ENCODE assay signal across 11 mouse cellular contexts in genomic region chr4:109136475-109137125, GRCm38 (mm10).
DNase-seq lines count a peak whose midpoint lies in the region; ATAC-seq and TF ChIP-seq lines count a peak whose summit lies in the region.
"Had no signal": no experiment of that assay in that cellular context is flagged by ENCODE, and none has a peak within 500 bp of the region (broad histone marks: within the 10 kb centered on the region; RNA-seq: fewer than 3 reads in every experiment).

No protein-coding gene starts in this region.

- H3K9ac ChIP-seq in liver, postnatal 0 days (replicated peaks), result no peak overlapping the region
- H3K9ac ChIP-seq in intestine, postnatal 0 days (ENCODE audit: low read depth, low read length), result no peak overlapping the region
- H3K9ac ChIP-seq: limb, embryonic 12.5 days had no signal

- H3K27me3 ChIP-seq in liver, postnatal 0 days (ENCODE audit: insufficient read depth, low read length), result no peaks in the 10 kb centered on the region
- H3K27me3 ChIP-seq in intestine, postnatal 0 days (replicated peaks; ENCODE audit: control insufficient read depth, insufficient read depth, low read length), result no peaks in the 10 kb centered on the region
- H3K27me3 ChIP-seq: limb, embryonic 12.5 days had no signal

- peak overlapping the region; percentile 56; the same call in 1 of the 2 replicates for H3K27ac ChIP-seq in liver, postnatal 0 days (ENCODE audit: low read depth)
- no peak overlapping the region for H3K27ac ChIP-seq in intestine, postnatal 0 days (ENCODE audit: low read depth, low read length)
- H3K27ac ChIP-seq: limb, embryonic 12.5 days had no signal

- H3K4me3 ChIP-seq in liver, postnatal 0 days (ENCODE audit: low read depth, low read length), result no peak overlapping the region
- no peak overlapping the region for H3K4me3 ChIP-seq in intestine, postnatal 0 days (ENCODE audit: low read depth, low read length)
- H3K4me3 ChIP-seq: limb, embryonic 12.5 days had no signal

- DNase-seq in 416B (ENCODE audit: low read depth), result peak; percentile 93
- DNase-seq in CD4-positive, CD25-positive, alpha-beta regulatory T cell, adult 2 months (ENCODE audit: low read depth, low spot score), result peak; percentile 63
- DNase-seq in liver, postnatal 0 days, result peak; percentile 53
- peak; percentile 65 to 74 for DNase-seq in spleen, postnatal 36 days (ENCODE audit: low spot score in 2 of 2)
- DNase-seq in layer of hippocampus, postnatal 36 days, result no peak
- DNase-seq in cerebellum, adult 9-10 months, result no peak
- DNase-seq: gastrocnemius, postnatal 10 days; midbrain, embryonic 14.5 days had no signal

- 0 out of 2 replicates have a peak, but pooled peaks cover 2% of the 10 kb centered on the region for H3K36me3 ChIP-seq in liver, postnatal 0 days (replicated peaks; ENCODE audit: insufficient read depth, low read length)
- H3K36me3 ChIP-seq in intestine, postnatal 0 days (ENCODE audit: control insufficient read depth, insufficient read depth), result no peaks in the 10 kb centered on the region

- H3K4me2 ChIP-seq in liver, postnatal 0 days (ENCODE audit: low read depth, low read length), result peak overlapping the region; percentile 6; the same call in 1 of the 2 replicates
- H3K4me2 ChIP-seq in intestine, postnatal 0 days (replicated peaks; ENCODE audit: low read depth), result no peak overlapping the region
- H3K4me2 ChIP-seq: limb, embryonic 12.5 days had no signal

- TF ChIP-seq EP300 in liver, postnatal 0 days (IDR thresholded peaks at IDR 0.05; ENCODE audit: low read depth), result no peak

- TF ChIP-seq CTCF in liver, postnatal 0 days (IDR thresholded peaks at IDR 0.05; ENCODE audit: low read depth), result no peak
- no peak for TF ChIP-seq CTCF in intestine, postnatal 0 days (IDR thresholded peaks at IDR 0.05; ENCODE audit: low read depth)

- peak; percentile 56; the same call in 1 of the 2 replicates for ATAC-seq in liver, postnatal 0 days
- ATAC-seq in intestine, postnatal 0 days, result no peak
- ATAC-seq: intestine, embryonic 16.5 days had no signal

- H3K4me1 ChIP-seq in liver, postnatal 0 days (ENCODE audit: insufficient read depth), result peaks cover 2% of the 10 kb centered on the region; the same call in 1 of the 2 replicates
- H3K4me1 ChIP-seq in intestine, postnatal 0 days (replicated peaks; ENCODE audit: control insufficient read depth, insufficient read depth, low read length), result no peaks in the 10 kb centered on the region
- H3K4me1 ChIP-seq: limb, embryonic 12.5 days had no signal

- H3K9me3 ChIP-seq in liver, postnatal 0 days (ENCODE audit: low read length), result no peaks in the 10 kb centered on the region
- no peaks in the 10 kb centered on the region for H3K9me3 ChIP-seq in intestine, postnatal 0 days (ENCODE audit: control insufficient read depth)
- H3K9me3 ChIP-seq: limb, embryonic 12.5 days had no signal

- 37% methylated on average over 7 of the region's 7 CpGs for WGBS in liver, postnatal 0 days (ENCODE audit: insufficient replicate concordance)
- WGBS in intestine, postnatal 0 days, result 67% methylated on average over 7 of the region's 7 CpGs

Comparison
In these comparisons a context has a peak if more than half of its experiments do, and no peak if none do; other contexts are left out.
1. DNase-seq: peak in 416B (single experiment), CD4-positive, CD25-positive, alpha-beta regulatory T cell, adult 2 months (single experiment), liver, postnatal 0 days (single experiment) and spleen, postnatal 36 days (2 of 2); none in layer of hippocampus, postnatal 36 days (0 of 2) and cerebellum, adult 9-10 months (single experiment).